Mouse (Mus musculus): Measurements from ENCODE around the gene Tmem45a2. TPM values are rescaled to one million over a fixed set of nuclear protein-coding genes. Genes with fewer than 3 reads are reported as not detected.

The Tmem45a2 gene
- total RNA-seq, 4 experiments from 2014 or later: 0.21 to 0.34 TPM; not detected in 2

Other genes starting within 250 kb of the Tmem45a2 start
- gene Tmem45a, start 185.2 kb downstream of the Tmem45a2 start, total RNA-seq (2022): 1 to 10 TPM in 2 of 4 experiments, under 1 TPM in 2; 0.47 to 1.1 (median 0.80) TPM
- 1 to 10 TPM in 3 of 4 experiments, under 1 TPM in 1; 0.87 to 4.1 (median 1.9) TPM for gene Lnp1, start 143.3 kb downstream of the Tmem45a2 start, total RNA-seq (2022)
- gene Tomm70a, start 50.3 kb upstream of the Tmem45a2 start, total RNA-seq (2022): 10 to 100 TPM; 89.5 to 97.7 (median 91.6) TPM
- 10 to 100 TPM; 13.6 to 18.2 (median 18.0) TPM for gene Nit2, start 96.0 kb upstream of the Tmem45a2 start, total RNA-seq (2022)
- gene Tbc1d23, start 160.1 kb upstream of the Tmem45a2 start, total RNA-seq (2022): 10 to 100 TPM; 47.4 to 52.9 (median 51.1) TPM
- 1 to 10 TPM in 1 of 4 experiments, under 1 TPM in 3; 0.18 to 1.4 (median 0.67) TPM for gene Tmem30c, start 221.5 kb upstream of the Tmem45a2 start, total RNA-seq (2022)